Mouse (Mus musculus) midbrain, embryonic 13.5 days (tissue): ENCODE data around the gene Osgep. TPM values are rescaled to one million over a fixed set of nuclear protein-coding genes. Genes with fewer than 3 reads are reported as not detected.
"Not testable (repeated sequence)": the region's sequence is repeated elsewhere in the genome, so short reads cannot be mapped to it uniquely, and the experiment has no call there.

Source experiments
- ATAC-seq: fragments of 200-750 bp; cut with Nextera tagmentation; 2 replicates; pipeline ENCODE4 v1.8.0; 2017; ENCODE audit warnings: mild to moderate bottlenecking, moderate TSS enrichment, moderate library complexity
- H3K27ac ChIP-seq: fragments of 300-500 bp; sonication (generic); 2 replicates; pipeline ENCODE4 v1.5.1; 2015; ENCODE audit warnings: inconsistent platforms, mild to moderate bottlenecking, moderate library complexity
- H3K27me3 ChIP-seq: fragments of 300-500 bp; sonication (generic); 2 replicates; pipeline ENCODE4 v1.6.1; 2015; ENCODE audit warnings: mild to moderate bottlenecking, inconsistent platforms
- H3K36me3 ChIP-seq: fragments of 300-500 bp; sonication (generic); 2 replicates; pipeline ENCODE4 v1.6.1; 2015; ENCODE audit warnings: mild to moderate bottlenecking, inconsistent platforms
- H3K4me1 ChIP-seq: fragments of 300-500 bp; sonication (generic); replicated peaks from 2 replicates; pipeline ENCODE4 v1.6.1; 2015; ENCODE audit warnings: inconsistent platforms
- H3K4me2 ChIP-seq: fragments of 300-500 bp; sonication (generic); replicated peaks from 2 replicates; pipeline ENCODE4 v1.6.1; 2015; ENCODE audit warnings: moderate library complexity, mild to moderate bottlenecking, inconsistent platforms
- H3K4me3 ChIP-seq: fragments of 300-500 bp; sonication (generic); replicated peaks from 2 replicates; pipeline ENCODE4 v1.5.1; 2015; ENCODE audit warnings: mild to moderate bottlenecking, inconsistent platforms
- H3K9ac ChIP-seq: fragments of 300-500 bp; sonication (generic); replicated peaks from 2 replicates; pipeline ENCODE4 v1.6.1; 2015; ENCODE audit warnings: mild to moderate bottlenecking, inconsistent platforms
- H3K9me3 ChIP-seq: fragments of 300-500 bp; sonication (generic); 2 replicates; pipeline ENCODE4 v1.6.1; 2016; ENCODE audit warnings: mild to moderate bottlenecking, inconsistent platforms
- WGBS: fragments of 180-500 bp; shearing (Covaris S2); methylation state at CpG from one replicate; pipeline ENCODE4 v1.1.7; 2015; 5-methylcytosine and 5-hydroxymethylcytosine counted together
- polyA plus RNA-seq: library from polyadenylated mRNA; unstranded; fragments of >200 nt; fragmentation: Nextera tagmentation; extraction: Ambion mirVana; gene quantifications from 2 replicates; pipeline ENCODE4 v1.2.1, GENCODE M21; 2015

The Osgep gene
- polyA plus RNA-seq = 127 and 130 TPM in 2 replicates

GRCm38 (mm10) chr14:50924281-50925064 lies at the start of gene Osgep, which contains the start of gene Apex1:
Osgep (minus strand) TSS chr14:50924893.
Apex1 (plus strand) TSS chr14:50924968.
- Histone ChIP-seq H3K27ac (peak within 1 kb of the TSS; percentile 86), H3K4me2 (peak within 1 kb of the TSS; percentile 88), H3K9ac (peak within 1 kb of the TSS; percentile 79), H3K9me3 (no peaks in the 10 kb centered on the region), H3K36me3 (peaks cover 42% of the 10 kb centered on the region), H3K4me3 (peak within 1 kb of the TSS; percentile 66), H3K4me1 (peaks cover 37% of the 10 kb centered on the region), H3K27me3 (no peaks in the 10 kb centered on the region)
- peak; percentile 97 for ATAC-seq
- under 1% methylated on average over 57 of the region's 57 CpGs for WGBS

GRCm38 (mm10) chr14:50973700-50974099 lies 49.0 kb upstream of the Osgep start:
- 43% methylated on average over 4 of the region's 4 CpGs for WGBS
- Histone ChIP-seq H3K27me3 (no peaks in the 10 kb centered on the region), H3K36me3 (no peaks in the 10 kb centered on the region), H3K4me1 (peaks cover 17% of the 10 kb centered on the region; the same call in 1 of the 2 replicates), H3K9me3 (no peaks in the 10 kb centered on the region), H3K4me3 (no peak overlapping the region), H3K4me2 (no peak overlapping the region), H3K9ac (no peak overlapping the region), H3K27ac (no peak overlapping the region)
- no peak for ATAC-seq

- H3K9ac ChIP-seq, H3K4me2 ChIP-seq, H3K27me3 ChIP-seq, H3K9me3 ChIP-seq, H3K36me3 ChIP-seq, ATAC-seq, H3K27ac ChIP-seq, H3K4me3 ChIP-seq: not testable (repeated sequence)
- 90% methylated on average over 5 of the region's 5 CpGs for WGBS
- H3K4me1 ChIP-seq = peaks cover 17% of the 10 kb centered on the region; the same call in 1 of the 2 replicates
Observed at GRCm38 (mm10) chr14:50973054-50973453, 48.4 kb upstream of the Osgep start.

- Histone ChIP-seq H3K27ac (no peak overlapping the region), H3K4me1 (peaks cover 10% of the 10 kb centered on the region; the same call in 1 of the 2 replicates), H3K4me2 (no peak overlapping the region), H3K36me3 (no peaks in the 10 kb centered on the region), H3K27me3 (no peaks in the 10 kb centered on the region), H3K9ac (no peak overlapping the region), H3K9me3 (no peaks in the 10 kb centered on the region), H3K4me3 (no peak overlapping the region)
- no peak for ATAC-seq
- WGBS = 100% methylated on average over 1 of the region's 1 CpGs
Observed at GRCm38 (mm10) chr14:50970822-50971221, 46.1 kb upstream of the Osgep start.

- no peaks in the 10 kb centered on the region for H3K9me3 ChIP-seq
- H3K9ac ChIP-seq = no peak overlapping the region; the same call in 1 of the 2 replicates
- H3K36me3 ChIP-seq = no peaks in the 10 kb centered on the region
- ATAC-seq = 0 out of 2 replicates have a peak, but pooled peaks have one; percentile 45
- H3K27ac ChIP-seq = peak overlapping the region; percentile 69
- no peak overlapping the region for H3K4me3 ChIP-seq
- WGBS = 12% methylated on average over 12 of the region's 12 CpGs
- H3K4me1 ChIP-seq = peaks cover 10% of the 10 kb centered on the region; the same call in 1 of the 2 replicates
- no peaks in the 10 kb centered on the region for H3K27me3 ChIP-seq
- peak overlapping the region; percentile 26; the same call in 1 of the 2 replicates for H3K4me2 ChIP-seq
Observed at GRCm38 (mm10) chr14:50969558-50970544, 45.2 kb upstream of the Osgep start.

GRCm38 (mm10) chr14:50969041-50969440 lies 44.3 kb upstream of the Osgep start:
- 0% methylated on average over 1 of the region's 1 CpGs for WGBS
- Histone ChIP-seq H3K4me1 (peaks cover 10% of the 10 kb centered on the region; the same call in 1 of the 2 replicates), H3K4me2 (peak overlapping the region; percentile 26; the same call in 1 of the 2 replicates), H3K27ac (no peak overlapping the region), H3K36me3 (no peaks in the 10 kb centered on the region), H3K9ac (no peak overlapping the region), H3K4me3 (no peak overlapping the region), H3K27me3 (no peaks in the 10 kb centered on the region), H3K9me3 (no peaks in the 10 kb centered on the region)
- ATAC-seq = no peak

GRCm38 (mm10) chr14:50968216-50968980 lies 43.7 kb upstream of the Osgep start:
- H3K36me3 ChIP-seq = no peaks in the 10 kb centered on the region
- H3K27me3 ChIP-seq = no peaks in the 10 kb centered on the region
- no peak for ATAC-seq
- 71% methylated on average over 5 of the region's 5 CpGs for WGBS
- H3K9ac ChIP-seq = no peak overlapping the region
- peaks cover 10% of the 10 kb centered on the region; the same call in 1 of the 2 replicates for H3K4me1 ChIP-seq
- no peak overlapping the region for H3K4me3 ChIP-seq
- no peak overlapping the region for H3K4me2 ChIP-seq
- H3K27ac ChIP-seq = no peak overlapping the region
- no peaks in the 10 kb centered on the region for H3K9me3 ChIP-seq

- H3K9me3 ChIP-seq, H3K4me3 ChIP-seq, H3K36me3 ChIP-seq, H3K27ac ChIP-seq, H3K4me1 ChIP-seq, H3K4me2 ChIP-seq, ATAC-seq, H3K9ac ChIP-seq, H3K27me3 ChIP-seq: not testable (repeated sequence)
- WGBS = 88% methylated on average over 5 of the region's 5 CpGs
Observed at GRCm38 (mm10) chr14:50958289-50958995, 33.7 kb upstream of the Osgep start.

- not testable (repeated sequence) for H3K27me3 ChIP-seq, H3K4me1 ChIP-seq, H3K9ac ChIP-seq, H3K27ac ChIP-seq, ATAC-seq, H3K9me3 ChIP-seq, H3K4me2 ChIP-seq, H3K4me3 ChIP-seq, H3K36me3 ChIP-seq
- 74% methylated on average over 3 of the region's 3 CpGs for WGBS
Observed at GRCm38 (mm10) chr14:50957146-50957545, 32.5 kb upstream of the Osgep start.

GRCm38 (mm10) chr14:50956724-50957123 lies 32.0 kb upstream of the Osgep start:
- not testable (repeated sequence) for H3K4me3 ChIP-seq, H3K9me3 ChIP-seq, H3K27ac ChIP-seq, H3K4me1 ChIP-seq, ATAC-seq, H3K9ac ChIP-seq, H3K36me3 ChIP-seq, H3K27me3 ChIP-seq, H3K4me2 ChIP-seq
- 78% methylated on average over 6 of the region's 6 CpGs for WGBS
